Mouse (Mus musculus) testis, postnatal 14 days (tissue): Measurements from ENCODE around the gene Ubiad1.

Source experiments
- DNase-seq: peaks from one replicate; pipeline ENCODE4 v3.0.0; 2021; ENCODE audit warnings: low spot score

Ubiad1 gene

DNA sequence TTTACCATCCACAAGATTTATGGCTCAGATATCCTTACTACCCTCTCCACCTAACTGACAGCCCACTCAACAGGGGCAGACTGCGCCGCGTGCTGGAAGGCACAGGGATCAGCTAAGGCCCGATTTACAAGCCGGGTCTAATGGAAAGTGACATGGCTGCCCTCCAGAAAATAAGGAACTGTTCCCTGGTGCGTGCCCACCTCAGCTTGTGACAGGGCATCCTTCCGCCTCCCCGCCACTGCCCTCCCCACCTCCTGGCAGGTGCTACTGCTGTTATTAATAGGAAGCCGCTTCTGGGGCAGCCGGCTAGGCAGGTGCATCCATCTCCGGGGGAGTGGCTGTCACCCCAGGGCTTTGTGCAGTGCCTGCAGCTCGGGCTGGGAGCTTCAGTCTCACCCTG, 41.2 kb downstream of the Ubiad1 start:
- no peak for DNase-seq

- DNase-seq, result no peak
Measured at GRCm38 (mm10) chr4:148399437-148400094, 45.0 kb downstream of the Ubiad1 start.

GRCm38 (mm10) chr4:148397531-148398287, 46.9 kb downstream of the Ubiad1 start:
- DNase-seq, result no peak

DNA sequence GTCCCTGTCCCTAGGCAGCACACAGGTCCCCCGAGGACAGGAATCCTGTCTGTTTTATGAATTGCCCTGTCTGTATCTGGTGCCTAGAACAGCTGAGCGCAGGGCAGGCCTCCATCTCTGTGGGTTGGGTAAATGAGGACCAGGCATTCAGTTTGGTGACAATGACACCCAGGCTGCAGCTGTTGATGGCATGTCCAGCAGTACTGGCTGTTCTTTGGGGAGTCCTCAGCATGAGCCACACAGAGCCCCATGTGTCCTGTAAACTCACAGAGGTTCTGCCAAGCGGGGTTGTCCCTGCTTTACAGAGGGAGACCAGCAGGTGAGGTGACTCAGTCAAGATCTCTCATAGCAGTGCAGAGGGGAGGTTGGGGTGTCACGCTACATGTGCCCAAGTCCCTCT, 47.5 kb downstream of the Ubiad1 start:
- no peak for DNase-seq

DNA sequence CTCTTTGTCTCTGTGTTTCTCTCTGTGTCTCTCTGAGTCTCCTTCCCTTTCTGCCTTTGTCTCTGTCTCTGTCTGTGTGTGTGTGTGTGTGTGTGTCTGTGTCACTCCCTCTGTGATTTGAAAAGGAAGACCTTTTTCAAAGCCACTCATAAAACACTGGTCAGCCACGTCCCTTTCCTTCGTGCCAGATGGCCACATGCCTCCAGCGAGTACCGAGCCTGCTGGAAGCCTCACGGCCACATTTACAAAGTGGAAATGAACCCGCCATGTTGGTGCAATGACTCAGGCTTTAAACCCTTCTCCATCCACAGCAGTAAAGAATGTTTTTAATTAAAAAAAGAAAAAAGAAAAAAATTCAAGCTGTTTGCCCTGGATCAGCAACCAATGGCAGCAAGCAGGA, 48.7 kb downstream of the Ubiad1 start:
- no peak for DNase-seq

GRCm38 (mm10) chr4:148395198-148395597, 49.4 kb downstream of the Ubiad1 start:
- no peak for DNase-seq

DNA sequence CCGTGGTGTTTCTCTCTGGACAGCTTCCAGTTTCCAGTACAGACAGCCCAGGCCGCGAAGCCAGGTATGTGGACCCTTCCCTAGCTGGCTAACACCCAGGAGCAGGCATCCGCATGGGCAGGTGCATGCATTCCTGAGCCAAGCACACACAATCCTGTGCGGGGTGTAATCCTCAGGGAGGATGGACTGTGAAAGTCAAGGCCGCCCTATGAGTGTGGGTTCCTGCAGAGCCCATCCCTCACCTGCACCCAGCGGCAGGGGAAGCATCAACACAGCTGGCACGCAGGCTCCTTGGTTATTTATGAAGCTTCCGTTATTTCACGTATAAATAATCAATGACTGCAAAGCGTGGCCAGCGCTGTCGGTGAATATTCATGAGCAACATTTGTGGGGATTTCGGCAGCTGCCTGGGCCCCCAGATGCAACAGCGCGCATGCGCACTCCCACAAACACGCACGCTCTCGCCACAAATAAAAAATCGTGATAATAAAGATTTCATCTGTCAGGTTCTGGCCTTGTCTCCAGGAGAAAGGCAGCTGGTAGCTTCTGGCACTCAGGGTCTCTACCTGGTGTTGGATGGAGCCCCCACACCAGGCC, 52.8 kb downstream of the Ubiad1 start:
- DNase-seq, result no peak

GRCm38 (mm10) chr4:148389635-148390034, 54.9 kb downstream of the Ubiad1 start:
- DNase-seq, result no peak

- no peak for DNase-seq
Measured at GRCm38 (mm10) chr4:148389047-148389446, 55.5 kb downstream of the Ubiad1 start.

GRCm38 (mm10) chr4:148385269-148385668, 59.3 kb downstream of the Ubiad1 start:
- DNase-seq, result no peak
